Mouse (Mus musculus): ENCODE measurements around the gene Serpina1b.
"Not testable (repeated sequence)": the region's sequence is repeated elsewhere in the genome, so short reads cannot be mapped to it uniquely, and the experiment has no call there.

The Serpina1b gene

DNA sequence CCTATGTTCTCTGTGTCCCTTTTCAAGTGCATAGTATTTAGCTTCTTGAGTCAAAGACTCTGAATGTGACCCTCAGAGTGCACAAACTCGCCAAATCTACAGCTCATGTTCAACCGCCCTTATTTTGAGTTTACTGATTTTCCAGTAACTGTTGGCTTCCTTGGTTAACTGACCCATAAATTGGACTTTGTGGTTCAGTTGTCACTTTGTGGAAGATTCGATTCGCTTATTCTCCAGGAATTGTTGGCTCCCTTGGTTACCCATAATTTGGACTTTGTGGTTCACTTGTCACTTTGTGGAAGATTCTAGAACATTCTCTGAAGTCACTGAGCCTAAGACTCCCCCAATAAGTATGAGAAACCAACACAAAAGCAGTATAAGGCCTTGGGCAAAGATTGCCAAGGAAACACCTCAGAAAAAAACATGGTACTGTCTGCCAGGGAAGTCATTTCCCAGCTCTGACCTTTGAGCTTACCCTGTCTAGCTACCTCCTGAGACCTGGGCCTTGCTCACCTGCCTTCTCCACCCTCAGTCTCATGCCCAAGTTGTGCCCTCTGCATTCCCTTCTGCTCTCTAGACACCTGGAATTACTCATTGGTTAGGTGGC, 129.9 kb downstream of the Serpina1b start:
- DNase-seq (ENCODE audit: low spot score) = no peak

DNA sequence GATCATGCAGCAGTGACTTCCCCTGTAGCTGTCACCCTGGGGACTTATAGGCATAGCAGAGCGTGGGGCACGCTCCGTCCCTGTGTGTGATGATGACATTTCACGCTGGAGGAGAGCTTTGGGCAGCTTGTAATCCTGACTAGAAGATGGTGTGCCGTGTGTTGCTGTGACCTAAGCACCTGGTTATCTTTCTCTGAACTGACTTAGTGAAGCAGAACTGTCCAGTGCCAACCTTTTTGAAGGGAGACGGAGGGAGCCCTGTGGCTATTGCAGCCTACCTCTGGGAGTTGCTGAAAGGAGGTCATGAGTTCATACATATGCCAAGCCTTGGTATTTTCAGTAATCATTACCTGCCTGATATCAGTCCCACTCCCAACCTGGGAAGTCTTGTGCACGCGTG, 134.7 kb downstream of the Serpina1b start, which contains the start of gene Serpina1f:
Gene Serpina1f (minus strand): TSS at position 101 of the 400 bp plus-strand sequence.
- no peak for DNase-seq (ENCODE audit: low spot score)

DNA sequence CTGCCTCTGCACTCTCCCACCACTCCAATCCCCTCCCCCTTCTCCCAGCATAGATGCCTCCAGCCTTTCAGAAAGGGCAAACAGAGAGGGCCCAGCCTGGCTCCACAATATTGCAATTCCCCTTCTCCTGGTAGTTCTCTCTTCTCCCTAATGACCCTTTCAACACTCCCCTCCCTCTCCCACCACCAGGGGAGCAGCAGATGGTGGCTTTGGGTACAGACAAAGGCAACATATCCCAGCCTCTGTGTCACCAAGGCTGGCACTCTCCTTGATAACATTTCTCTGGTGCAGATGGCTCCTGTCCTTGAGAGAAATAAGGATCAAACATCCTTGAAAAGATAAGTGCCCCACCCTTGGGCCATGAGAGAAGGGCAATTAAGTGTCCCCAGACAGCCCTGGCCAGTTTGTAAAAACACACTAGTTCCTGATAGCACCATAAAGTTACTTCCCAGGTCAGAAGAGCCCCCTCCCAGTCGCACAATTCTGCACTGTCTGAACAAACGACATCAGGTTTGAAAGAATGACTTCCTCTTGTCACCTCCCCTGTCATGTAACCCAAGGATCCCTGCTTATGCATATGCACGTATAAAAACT, 141.9 kb downstream of the Serpina1b start:
- no peak for DNase-seq (ENCODE audit: low spot score)

DNA sequence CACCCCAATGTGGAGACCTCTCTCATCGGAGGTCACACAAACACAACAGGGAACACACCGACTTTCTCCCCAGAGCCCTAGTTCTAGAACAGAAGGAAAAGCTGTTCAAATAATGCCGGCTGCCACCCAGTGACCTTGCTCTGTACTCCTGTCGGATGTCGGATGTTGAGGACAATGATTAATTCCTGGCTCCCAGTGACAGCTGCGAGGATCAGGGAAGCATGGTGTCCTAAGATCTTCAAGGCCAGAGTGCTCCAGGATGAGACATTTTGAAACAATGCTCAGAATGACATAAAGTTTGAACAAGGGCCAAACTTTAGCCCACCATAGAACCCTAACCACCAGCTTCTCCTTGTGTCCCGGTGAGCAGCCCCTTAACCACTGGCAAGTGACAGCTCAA, 143.2 kb downstream of the Serpina1b start:
- DNase-seq (ENCODE audit: low spot score) = no peak

DNA sequence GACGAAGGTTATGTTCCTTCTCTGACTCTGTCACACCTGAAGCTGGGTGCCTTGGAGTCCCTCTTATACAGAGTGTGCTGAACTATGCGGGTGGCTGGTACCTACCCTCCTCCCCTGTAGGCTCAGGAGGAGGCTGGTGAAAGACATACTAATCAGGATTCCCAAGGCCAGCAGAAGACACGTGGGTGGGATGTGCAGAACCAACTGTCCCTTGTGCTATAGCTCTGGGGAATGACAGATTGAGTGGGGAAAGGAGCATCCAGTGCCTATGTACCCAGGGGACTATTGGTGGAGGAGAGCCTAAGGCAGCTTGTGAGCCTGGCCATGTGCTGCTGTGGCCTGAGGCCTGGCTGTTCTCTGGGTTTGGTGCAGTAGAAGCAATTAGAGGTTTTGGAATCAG, 144.1 kb downstream of the Serpina1b start:
- no peak for DNase-seq (ENCODE audit: low spot score)

DNA sequence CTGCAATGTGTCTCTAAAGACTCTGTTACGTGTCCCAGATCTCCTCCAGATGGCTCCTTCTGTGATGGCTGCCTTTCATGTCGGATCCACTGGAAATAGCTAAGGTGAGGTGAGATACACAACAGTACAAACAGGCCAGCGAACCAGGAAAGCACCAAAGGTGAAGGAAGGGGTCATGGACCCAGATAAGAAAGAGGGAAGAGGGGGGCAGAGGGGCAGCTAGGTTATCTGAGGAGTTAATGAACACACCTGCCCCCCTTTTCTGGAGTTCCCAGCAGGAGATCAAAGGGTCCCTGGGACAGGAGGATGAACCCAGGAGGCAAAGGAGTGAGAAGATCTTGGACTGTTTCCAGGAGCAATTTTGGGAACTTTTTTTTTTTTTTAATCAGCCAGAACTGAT, 144.8 kb downstream of the Serpina1b start:
- no peak for DNase-seq (ENCODE audit: low spot score)

DNA sequence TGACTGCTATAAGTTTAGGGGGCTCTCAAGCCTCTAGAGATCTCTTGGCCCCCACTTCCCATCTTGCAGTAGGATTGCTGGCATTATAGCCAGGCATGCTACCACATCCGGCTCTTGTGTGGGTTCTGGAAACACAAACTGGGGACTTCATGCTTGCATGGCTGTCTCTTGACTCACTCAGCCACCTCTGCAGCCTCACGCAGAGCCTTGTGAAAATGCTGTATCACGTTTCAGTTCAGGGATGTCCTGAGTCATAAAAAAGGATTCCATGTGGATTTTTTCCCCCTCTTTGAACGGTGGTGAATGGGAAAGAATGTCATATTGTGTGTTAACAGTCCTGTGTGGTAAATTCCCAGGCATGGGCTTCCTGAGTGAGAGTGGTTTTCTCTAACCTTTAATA, 146.4 kb downstream of the Serpina1b start:
- DNase-seq (ENCODE audit: low spot score) = no peak

DNA sequence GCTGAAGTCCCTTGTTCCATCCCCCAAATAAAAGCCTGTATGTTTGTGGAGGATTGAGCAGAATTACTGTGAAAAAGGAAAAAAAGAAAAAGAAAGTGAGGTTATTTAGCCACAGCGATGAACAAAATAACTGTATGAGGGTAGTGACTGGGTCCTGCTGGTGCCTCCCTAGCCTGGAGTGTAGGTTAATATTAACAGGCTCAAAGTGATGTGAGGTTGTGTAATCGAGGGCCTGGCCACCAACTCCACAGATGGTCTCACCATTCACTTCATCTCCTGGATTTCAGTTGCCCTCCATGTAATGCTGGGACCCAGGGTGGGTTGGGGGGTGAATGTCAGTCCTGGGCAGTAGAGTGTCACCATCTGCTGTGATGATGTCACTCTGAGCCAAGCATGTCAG, 148.4 kb downstream of the Serpina1b start:
- DNase-seq (ENCODE audit: low spot score) = no peak

DNA sequence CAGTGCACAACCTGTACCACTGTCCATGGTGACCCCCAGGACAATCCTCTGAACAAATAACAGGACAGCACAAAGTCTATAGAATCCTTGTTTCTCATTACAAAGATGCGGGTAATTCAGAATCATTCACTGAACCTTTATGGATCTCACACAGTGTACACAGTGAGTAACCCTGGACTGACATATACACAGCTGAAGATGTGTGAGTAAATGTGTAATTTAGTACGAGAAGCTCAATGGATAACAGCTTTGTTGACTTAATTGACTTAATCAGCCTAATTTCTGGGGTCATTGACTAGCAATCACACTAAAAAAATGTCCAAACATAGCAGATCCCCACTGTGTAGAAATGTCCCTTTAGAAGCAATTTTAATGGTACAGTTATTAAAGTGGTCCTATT, 149.0 kb downstream of the Serpina1b start:
- no peak for DNase-seq (ENCODE audit: low spot score)

DNA sequence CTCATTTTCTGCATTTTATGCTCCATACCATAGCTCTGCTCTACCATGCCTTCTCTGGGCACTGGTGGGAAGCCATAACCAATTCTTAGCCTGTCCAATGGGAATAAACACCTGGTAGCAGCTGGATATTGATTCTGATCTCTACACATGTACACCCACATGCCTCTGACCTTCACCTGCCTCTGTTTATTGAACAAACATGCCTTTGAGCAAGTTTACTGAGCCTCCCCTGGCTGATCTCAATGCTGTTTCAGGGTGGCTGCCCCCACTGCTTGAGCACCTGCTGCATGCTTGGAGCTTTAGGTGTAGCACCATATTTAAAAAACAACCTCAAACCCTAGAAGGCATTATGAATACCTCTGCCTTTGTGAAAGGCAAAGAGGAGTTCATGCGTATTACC, 150.3 kb downstream of the Serpina1b start:
- not testable (repeated sequence) for DNase-seq (ENCODE audit: low spot score)
